Mouse (Mus musculus): ENCODE results near the gene Gabra2. TPM values are rescaled to one million over a fixed set of nuclear protein-coding genes. Genes with fewer than 3 reads are reported as not detected.

The Gabra2 gene
- total and polyA plus RNA-seq, 3 experiments, result not detected

- Histone ChIP-seq H3K79me2 (ENCODE audit: control insufficient read depth, insufficient read depth, low read length, poor library complexity) (no peaks in the 10 kb centered on the region), H3K4me3 (ENCODE audit: control insufficient read depth in 1 of 2, insufficient read depth in 1 of 2, low read depth in 2 of 2, low read length in 2 of 2) (no peak overlapping the region), H3K36me3 (ENCODE audit: control insufficient read depth in 1 of 2, insufficient read depth in 2 of 2, low read length in 2 of 2) (no peaks in the 10 kb centered on the region), H3K27me3 (ENCODE audit: control insufficient read depth in 1 of 2, insufficient read depth in 2 of 2, low read length in 2 of 2) (no peaks in the 10 kb centered on the region), H3K9ac (ENCODE audit: control insufficient read depth, low read depth, low read length, poor library complexity, severe bottlenecking) (no peak overlapping the region), H3K9me3 (replicated peaks; ENCODE audit: insufficient read depth, low read length) (no peaks in the 10 kb centered on the region), H3K27ac (ENCODE audit: control insufficient read depth, low read depth, low read length) (no peak overlapping the region), H3K4me1 (ENCODE audit: control insufficient read depth in 1 of 2, insufficient read depth in 2 of 2, low read length in 2 of 2) (no peaks in the 10 kb centered on the region)
- DNase-seq (ENCODE audit: low read depth, low spot score), result no peak
- TF ChIP-seq RCOR1 (IDR thresholded peaks at IDR 0.05; ENCODE audit: low read depth, low read length) (no peak), MAZ (IDR thresholded peaks at IDR 0.05; ENCODE audit: low read depth, low read length) (no peak), TBP (IDR thresholded peaks at IDR 0.05; ENCODE audit: low read depth, low read length) (no peak), MAX (IDR thresholded peaks at IDR 0.05; ENCODE audit: low read length) (no peak), NRF1 (IDR thresholded peaks at IDR 0.05; ENCODE audit: insufficient read depth, low read depth, low read length, poor library complexity, severe bottlenecking) (no peak), GABPA (IDR thresholded peaks at IDR 0.05; ENCODE audit: low read depth, low read length) (no peak), MAFK (IDR thresholded peaks at IDR 0.05; ENCODE audit: borderline replicate concordance, low read depth, low read length) (no peak), POLR2AphosphoS5 (IDR thresholded peaks at IDR 0.05; ENCODE audit: borderline replicate concordance, low read depth, low read length) (no peak), JUND (IDR thresholded peaks at IDR 0.05; ENCODE audit: low read depth, low read length) (no peak), POLR2AphosphoS2 (IDR thresholded peaks at IDR 0.05; ENCODE audit: low read length) (no peak), ETS1 (IDR thresholded peaks at IDR 0.05; ENCODE audit: low read depth, low read length) (no peak), ELF1 (IDR thresholded peaks at IDR 0.05; ENCODE audit: low read depth, low read length) (no peak), ZNF384 (IDR thresholded peaks at IDR 0.05; ENCODE audit: low read depth, low read length) (no peak), KAT2A (conservative IDR thresholded peaks at IDR 0.05; ENCODE audit: low read depth, low read length) (no peak)
Measured at GRCm38 (mm10) chr5:71093807-71094206, 1.8 kb downstream of the Gabra2 start.

- Histone ChIP-seq H3K4me1 (ENCODE audit: control insufficient read depth in 1 of 2, insufficient read depth in 2 of 2, low read length in 2 of 2) (no peaks in the 10 kb centered on the region), H3K36me3 (ENCODE audit: control insufficient read depth in 1 of 2, insufficient read depth in 2 of 2, low read length in 2 of 2) (no peaks in the 10 kb centered on the region), H3K9me3 (replicated peaks; ENCODE audit: insufficient read depth, low read length) (no peaks in the 10 kb centered on the region), H3K4me3 (ENCODE audit: control insufficient read depth in 1 of 2, insufficient read depth in 1 of 2, low read depth in 2 of 2, low read length in 2 of 2) (no peak overlapping the region), H3K79me2 (ENCODE audit: control insufficient read depth, insufficient read depth, low read length, poor library complexity) (no peaks in the 10 kb centered on the region), H3K9ac (ENCODE audit: control insufficient read depth, low read depth, low read length, poor library complexity, severe bottlenecking) (no peak overlapping the region), H3K27me3 (ENCODE audit: control insufficient read depth in 1 of 2, insufficient read depth in 2 of 2, low read length in 2 of 2) (no peaks in the 10 kb centered on the region), H3K27ac (ENCODE audit: control insufficient read depth, low read depth, low read length) (no peak overlapping the region)
- no peak for DNase-seq (ENCODE audit: low read depth, low spot score)
- no peak for TF ChIP-seq ELF1 (IDR thresholded peaks at IDR 0.05; ENCODE audit: low read depth, low read length)
- no peak for TF ChIP-seq TAL1 (IDR thresholded peaks at IDR 0.05; ENCODE audit: low read length)
- TF ChIP-seq ETS1 (IDR thresholded peaks at IDR 0.05; ENCODE audit: low read depth, low read length), result no peak
- TF ChIP-seq GABPA (IDR thresholded peaks at IDR 0.05; ENCODE audit: low read depth, low read length), result no peak
- no peak for TF ChIP-seq NELFE (IDR thresholded peaks at IDR 0.05; ENCODE audit: low read depth, low read length)
- no peak for TF ChIP-seq BHLHE40 (IDR thresholded peaks at IDR 0.05; ENCODE audit: borderline replicate concordance, low read depth, low read length)
- no peak for TF ChIP-seq JUND (IDR thresholded peaks at IDR 0.05; ENCODE audit: low read depth, low read length)
- no peak for TF ChIP-seq KAT2A (conservative IDR thresholded peaks at IDR 0.05; ENCODE audit: low read depth, low read length)
Measured at GRCm38 (mm10) chr5:71092475-71092874, 3.2 kb downstream of the Gabra2 start.

Data from MEL (cell line).